Mouse (Mus musculus) forebrain, embryonic 12.5 days (tissue): ENCODE results near the gene Kpna6. TPM values are rescaled to one million over a fixed set of nuclear protein-coding genes. Genes with fewer than 3 reads are reported as not detected.
"Not testable (repeated sequence)": the region's sequence is repeated elsewhere in the genome, so short reads cannot be mapped to it uniquely, and the experiment has no call there.

ENCODE experiments used
- ATAC-seq: fragments of 200-750 bp; cut with Nextera tagmentation; 2 replicates; pipeline ENCODE4 v1.8.0; 2017; ENCODE audit warnings: moderate TSS enrichment; ENCODE audit not compliant: low FRiP score
- H3K27ac ChIP-seq: fragments of 300-500 bp; sonication (generic); 2 replicates; pipeline ENCODE4 v1.5.1; 2016; ENCODE audit warnings: mild to moderate bottlenecking
- H3K27me3 ChIP-seq: fragments of 300-500 bp; sonication (generic); 2 replicates; pipeline ENCODE4 v1.6.1; 2016; ENCODE audit warnings: mild to moderate bottlenecking
- H3K36me3 ChIP-seq: fragments of 300-500 bp; sonication (generic); replicated peaks from 2 replicates; pipeline ENCODE4 v1.6.1; 2016; ENCODE audit warnings: mild to moderate bottlenecking
- H3K4me1 ChIP-seq: fragments of 300-500 bp; sonication (generic); 2 replicates; pipeline ENCODE4 v1.6.1; 2016
- H3K4me2 ChIP-seq: fragments of 300-500 bp; sonication (generic); 2 replicates; pipeline ENCODE4 v1.6.1; 2016; ENCODE audit warnings: mild to moderate bottlenecking, moderate library complexity
- H3K4me3 ChIP-seq: fragments of 300-500 bp; sonication (generic); replicated peaks from 2 replicates; pipeline ENCODE4 v1.5.1; 2016; ENCODE audit warnings: mild to moderate bottlenecking
- H3K9ac ChIP-seq: fragments of 300-500 bp; sonication (generic); 2 replicates; pipeline ENCODE4 v1.6.1; 2016; ENCODE audit warnings: mild to moderate bottlenecking
- H3K9me3 ChIP-seq: fragments of 300-500 bp; sonication (generic); 2 replicates; pipeline ENCODE4 v1.6.1; 2016
- WGBS: fragments of 180-500 bp; shearing (Covaris S2); methylation state at CpG from one replicate; pipeline ENCODE4 v1.1.7; 2016; 5-methylcytosine and 5-hydroxymethylcytosine counted together
- polyA plus RNA-seq: library from polyadenylated mRNA; unstranded; fragments of >200 nt; fragmentation: Nextera tagmentation; extraction: Ambion mirVana; gene quantifications from 2 replicates; pipeline ENCODE4 v1.2.1, GENCODE M21; 2016

The Kpna6 gene
- 13.6 and 14.9 TPM in 2 replicates for polyA plus RNA-seq

GRCm38 (mm10) chr4:129672083-129672877 is at the start of gene Kpna6:
TSS of gene Kpna6 (minus strand) at chr4:129672767.
- H3K27ac ChIP-seq: peak within 1 kb of the TSS; percentile 95
- peak within 1 kb of the TSS; percentile 88 for H3K4me2 ChIP-seq
- no peaks in the 10 kb centered on the region for H3K9me3 ChIP-seq
- peak; percentile 91 for ATAC-seq
- H3K27me3 ChIP-seq: no peaks in the 10 kb centered on the region
- peaks cover 28% of the 10 kb centered on the region for H3K36me3 ChIP-seq
- H3K4me3 ChIP-seq: peak within 1 kb of the TSS; percentile 100
- H3K4me1 ChIP-seq: peaks cover 15% of the 10 kb centered on the region
- peak within 1 kb of the TSS; percentile 96 for H3K9ac ChIP-seq
- under 1% methylated on average over 57 of the region's 65 CpGs for WGBS

GRCm38 (mm10) chr4:129716310-129716709 is 43.7 kb upstream of the Kpna6 start:
- Histone ChIP-seq H3K4me2 (no peak overlapping the region), H3K36me3 (peaks cover 83% of the 10 kb centered on the region), H3K9ac (no peak overlapping the region), H3K27me3 (no peaks in the 10 kb centered on the region), H3K9me3 (no peaks in the 10 kb centered on the region), H3K4me3 (no peak overlapping the region), H3K27ac (no peak overlapping the region), H3K4me1 (no peaks in the 10 kb centered on the region)
- ATAC-seq: no peak
- 96% methylated on average over 9 of the region's 9 CpGs for WGBS

DNA sequence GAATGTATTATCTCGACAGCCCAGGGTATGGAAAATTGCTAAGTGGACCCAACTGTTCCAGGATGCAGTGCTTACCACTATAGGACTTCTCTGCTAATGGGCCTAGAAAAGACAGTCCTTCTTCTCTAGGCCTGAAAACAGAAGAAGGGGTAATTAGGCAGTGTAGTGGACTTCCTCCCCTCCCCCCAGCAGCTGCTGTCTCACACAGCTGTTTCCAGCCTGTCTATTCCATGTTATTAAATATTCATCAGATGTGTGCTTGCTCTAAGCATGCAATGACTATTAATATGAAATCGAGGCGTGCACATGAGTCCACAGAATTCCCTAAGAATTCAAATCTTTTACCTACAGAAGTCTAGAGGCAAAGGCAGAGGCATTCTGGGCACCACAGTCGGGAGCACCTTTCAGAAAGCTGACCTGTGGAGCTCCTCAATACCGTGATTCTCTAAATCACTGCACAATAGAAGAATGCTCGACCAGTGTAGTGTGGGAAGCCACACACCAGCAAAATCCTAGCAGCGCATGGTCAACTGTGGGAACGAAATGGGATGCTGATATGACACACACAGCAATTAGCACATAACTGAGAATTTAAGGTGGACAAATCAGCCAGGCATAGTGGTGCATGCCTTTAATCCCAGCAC is 37.0 kb upstream of the Kpna6 start:
- Histone ChIP-seq H3K36me3 (peaks cover 92% of the 10 kb centered on the region), H3K4me2 (no peak overlapping the region)
- ATAC-seq: peak; percentile 77

GRCm38 (mm10) chr4:129706750-129707149 is 34.2 kb upstream of the Kpna6 start:
- ATAC-seq: no peak
- Histone ChIP-seq H3K4me3 (no peak overlapping the region), H3K9me3 (no peaks in the 10 kb centered on the region), H3K9ac (no peak overlapping the region), H3K4me1 (peaks cover 43% of the 10 kb centered on the region), H3K36me3 (peaks cover 86% of the 10 kb centered on the region), H3K4me2 (no peak overlapping the region), H3K27me3 (no peaks in the 10 kb centered on the region), H3K27ac (0 out of 2 replicates have a peak overlapping the region, but pooled peaks have one; percentile 54)
- WGBS: 58% methylated on average over 3 of the region's 3 CpGs

More for the DNA sequence above, 37.0 kb upstream of the Kpna6 start:
- peaks cover 19% of the 10 kb centered on the region for H3K4me1 ChIP-seq
- no peaks in the 10 kb centered on the region for H3K27me3 ChIP-seq
- 68% methylated on average over 8 of the region's 8 CpGs for WGBS
- H3K9ac ChIP-seq: no peak overlapping the region
- no peak overlapping the region for H3K4me3 ChIP-seq
- H3K9me3 ChIP-seq: no peaks in the 10 kb centered on the region
- peak overlapping the region; percentile 84 for H3K27ac ChIP-seq

DNA sequence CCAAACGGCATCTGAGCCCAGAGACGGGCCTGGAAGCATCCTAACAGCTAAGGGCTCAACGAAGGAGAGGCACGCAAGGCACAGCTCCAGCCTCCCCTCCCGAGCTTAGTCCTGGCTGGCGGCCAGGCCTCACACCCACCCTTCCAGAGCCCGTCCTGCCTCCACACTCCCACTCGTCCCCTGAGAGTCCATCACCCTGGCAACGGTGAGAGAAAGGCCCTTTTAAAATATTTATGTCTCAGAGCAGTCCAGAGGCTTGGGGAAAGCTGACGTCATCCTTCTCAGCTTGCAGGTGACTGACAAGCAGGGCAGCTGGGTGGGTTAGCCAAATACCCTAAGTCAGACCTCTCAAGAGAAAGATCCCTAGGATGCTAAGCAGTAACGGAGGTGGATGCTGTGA is 29.9 kb upstream of the Kpna6 start:
- H3K4me3 ChIP-seq: no peak overlapping the region
- ATAC-seq: peak; percentile 88
- no peaks in the 10 kb centered on the region for H3K9me3 ChIP-seq
- H3K27me3 ChIP-seq: no peaks in the 10 kb centered on the region
- peaks cover 26% of the 10 kb centered on the region for H3K4me1 ChIP-seq
- WGBS: 8% methylated on average over 11 of the region's 11 CpGs
- H3K9ac ChIP-seq: 0 out of 2 replicates have a peak overlapping the region, but pooled peaks have one; percentile 13
- H3K4me2 ChIP-seq: peak overlapping the region; percentile 19; the same call in 1 of the 2 replicates
- H3K36me3 ChIP-seq: peaks cover 43% of the 10 kb centered on the region
- H3K27ac ChIP-seq: peak overlapping the region; percentile 91

DNA sequence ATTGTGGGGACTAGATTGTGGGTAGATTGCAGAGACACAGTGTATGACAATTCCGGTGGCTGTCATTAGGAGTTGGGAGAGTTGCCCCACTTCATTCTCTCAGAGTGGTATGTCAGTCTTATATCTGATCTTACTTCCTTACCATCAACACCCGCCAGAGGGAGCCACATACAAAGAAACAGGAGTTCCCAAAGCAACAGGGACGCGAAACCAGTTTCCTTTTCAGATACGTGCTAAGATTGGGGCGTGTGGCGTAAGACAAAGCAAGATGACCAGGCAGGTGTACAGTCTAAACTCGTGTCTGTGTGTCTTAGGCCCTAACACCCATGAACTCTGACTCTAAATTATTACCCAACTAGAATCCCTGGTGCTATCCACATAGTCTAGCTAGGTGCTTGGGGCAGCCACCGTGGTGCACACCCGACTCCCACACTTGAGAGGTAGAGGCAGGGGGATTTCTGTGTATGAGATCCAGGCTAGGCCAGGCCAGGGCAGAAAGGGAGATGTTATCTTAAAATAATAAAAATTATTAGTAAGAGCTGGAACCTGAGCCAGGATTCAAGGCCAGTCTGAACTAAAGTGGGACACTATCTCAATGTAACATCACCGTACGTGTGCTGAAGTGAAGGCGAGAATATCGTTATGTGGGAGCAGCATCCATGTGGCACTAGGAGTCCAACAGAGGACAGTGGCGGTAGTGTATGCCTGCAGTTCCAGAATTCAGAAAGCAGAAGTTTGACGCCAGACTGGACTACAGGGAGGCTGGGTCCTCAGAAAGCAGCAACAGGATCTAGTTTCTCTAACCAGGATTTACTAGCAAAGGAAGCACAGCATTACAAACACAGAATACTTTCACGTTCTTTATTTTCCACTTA is 29.2 kb upstream of the Kpna6 start:
- H3K27me3 ChIP-seq: no peaks in the 10 kb centered on the region
- whole genome bisulfite sequencing: 54% methylated on average over 17 of the region's 17 CpGs
- peak; percentile 37 for ATAC-seq
- no peaks in the 10 kb centered on the region for H3K9me3 ChIP-seq
- no peak overlapping the region for H3K4me3 ChIP-seq
- peaks cover 33% of the 10 kb centered on the region for H3K4me1 ChIP-seq
- peak overlapping the region; percentile 19; the same call in 1 of the 2 replicates for H3K4me2 ChIP-seq
- peak overlapping the region; percentile 91 for H3K27ac ChIP-seq
- 0 out of 2 replicates have a peak overlapping the region, but pooled peaks have one; percentile 13 for H3K9ac ChIP-seq
- peaks cover 41% of the 10 kb centered on the region for H3K36me3 ChIP-seq

DNA sequence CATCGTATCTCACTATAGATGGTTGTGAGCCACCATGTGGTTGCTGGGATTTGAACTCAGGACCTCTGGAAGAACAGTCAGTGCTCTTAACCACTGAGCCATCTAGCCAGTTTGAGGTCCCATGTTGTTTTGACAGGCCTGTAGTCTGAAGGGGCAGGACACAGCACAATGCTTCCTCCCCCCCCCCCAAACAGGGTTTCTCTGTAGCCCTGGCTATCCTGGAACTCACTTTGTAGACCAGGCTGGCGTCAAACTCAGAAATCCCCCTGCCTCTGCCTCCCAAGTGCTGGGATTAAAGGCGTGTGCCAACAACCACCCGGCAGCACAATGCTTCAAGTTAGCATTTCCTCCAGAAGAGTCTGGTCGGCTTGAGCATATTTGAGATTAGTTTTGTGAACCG is 28.1 kb upstream of the Kpna6 start:
- H3K9ac ChIP-seq, H3K27me3 ChIP-seq, H3K9me3 ChIP-seq, H3K4me3 ChIP-seq, H3K4me2 ChIP-seq, ATAC-seq: not testable (repeated sequence)
- Histone ChIP-seq H3K27ac (0 out of 2 replicates have a peak overlapping the region, but pooled peaks have one; percentile 42), H3K36me3 (peaks cover 30% of the 10 kb centered on the region), H3K4me1 (peaks cover 37% of the 10 kb centered on the region)
- 93% methylated on average over 6 of the region's 6 CpGs for WGBS

DNA sequence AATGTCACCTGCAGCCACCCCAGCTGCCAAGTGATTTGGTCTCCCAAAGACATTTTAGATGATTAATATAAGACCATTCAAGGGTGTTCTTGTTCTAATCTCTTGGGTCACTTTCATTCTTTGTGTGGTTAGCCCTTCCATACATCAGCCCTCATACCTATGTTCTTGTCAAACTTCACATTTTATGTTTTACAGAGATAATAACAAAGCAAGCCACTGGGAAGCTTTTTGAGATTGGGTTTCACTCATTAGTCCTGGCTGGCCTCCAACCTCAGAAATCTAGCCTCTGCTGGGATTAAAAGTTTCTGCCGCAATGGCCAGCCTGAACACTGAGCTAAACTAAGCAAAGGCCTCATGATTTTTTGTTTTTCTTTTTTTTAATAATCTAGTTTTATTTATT is 27.6 kb upstream of the Kpna6 start:
- Histone ChIP-seq H3K4me1 (peaks cover 41% of the 10 kb centered on the region), H3K36me3 (peaks cover 25% of the 10 kb centered on the region), H3K27ac (no peak overlapping the region), H3K27me3 (no peaks in the 10 kb centered on the region), H3K9me3 (no peaks in the 10 kb centered on the region), H3K9ac (no peak overlapping the region), H3K4me3 (no peak overlapping the region), H3K4me2 (no peak overlapping the region)
- 87% methylated on average over 1 of the region's 1 CpGs for WGBS
- ATAC-seq: no peak

DNA sequence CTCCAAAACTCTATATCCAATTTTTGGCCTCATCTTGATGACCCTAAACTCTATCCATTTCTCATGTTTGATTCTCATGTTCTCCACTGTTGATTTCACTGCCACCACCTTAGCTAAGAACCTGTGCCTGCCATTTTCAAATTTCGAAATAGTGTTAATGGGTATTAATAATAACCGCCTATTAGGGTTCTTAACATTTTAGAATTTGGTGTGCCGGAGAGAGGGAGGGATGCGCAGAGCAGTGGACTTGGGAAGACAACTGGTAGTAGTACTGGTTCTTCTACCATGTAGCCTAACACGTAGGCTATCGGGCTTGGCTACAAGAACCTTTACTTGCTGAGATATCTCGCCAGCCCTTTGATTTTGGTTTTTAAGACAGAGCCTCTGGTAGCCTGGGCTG is 24.6 kb upstream of the Kpna6 start:
- Histone ChIP-seq H3K27me3 (no peaks in the 10 kb centered on the region), H3K4me3 (peak overlapping the region; percentile 72), H3K4me1 (peaks cover 27% of the 10 kb centered on the region), H3K27ac (peak overlapping the region; percentile 98), H3K36me3 (peaks cover 21% of the 10 kb centered on the region), H3K9ac (peak overlapping the region; percentile 73), H3K9me3 (no peaks in the 10 kb centered on the region), H3K4me2 (peak overlapping the region; percentile 72)
- WGBS: 85% methylated on average over 7 of the region's 7 CpGs
- ATAC-seq: no peak

DNA sequence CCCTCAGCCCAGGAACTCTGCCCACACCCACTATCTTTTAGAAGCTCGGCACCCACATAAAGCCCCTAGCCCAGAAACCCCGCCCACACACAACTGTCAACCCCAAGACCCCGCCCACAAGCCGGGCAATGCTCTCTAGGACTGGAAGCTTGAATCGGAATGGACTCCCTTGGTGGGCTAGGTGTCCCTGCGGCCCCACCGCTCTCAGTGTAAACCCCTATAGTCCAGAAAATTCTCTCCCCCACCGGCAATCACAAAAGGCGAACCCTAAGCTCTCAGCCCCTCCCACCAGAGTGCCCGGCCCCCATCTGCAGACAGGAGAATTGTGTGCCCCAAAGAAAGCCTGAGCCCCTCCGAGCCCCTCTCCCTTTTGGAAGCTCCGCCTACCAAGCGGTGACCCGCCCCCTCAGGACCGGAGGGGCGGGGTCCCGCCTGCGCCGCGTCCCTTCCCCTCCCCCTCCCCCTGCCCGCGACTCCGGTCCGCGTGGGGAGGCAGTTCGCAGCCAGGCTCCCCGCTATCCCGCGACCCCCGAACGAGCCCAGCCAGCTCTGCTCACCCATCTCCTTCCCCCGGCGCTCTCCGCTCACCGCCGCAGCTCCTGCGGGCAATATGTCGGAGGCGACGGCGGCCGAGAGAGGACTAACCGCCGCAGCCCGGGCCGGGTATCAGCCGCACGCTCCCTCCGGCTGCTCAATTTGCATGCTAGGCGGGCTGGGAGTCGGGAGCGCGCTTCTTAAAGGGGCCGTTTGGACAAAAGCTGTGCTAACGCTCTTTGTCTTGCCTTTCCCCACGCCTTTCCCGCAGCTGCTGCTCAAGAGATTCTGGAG is 23.8 kb upstream of the Kpna6 start, which contains the start of gene Tmem39b:
Gene Tmem39b, minus strand, starts transcription at position 681 of the 828 bp plus-strand sequence.
- WGBS: 1% methylated on average over 56 of the region's 57 CpGs
- H3K36me3 ChIP-seq: peaks cover 29% of the 10 kb centered on the region
- H3K9me3 ChIP-seq: no peaks in the 10 kb centered on the region
- peak; percentile 88 for ATAC-seq
- peak within 1 kb of the TSS; percentile 72 for H3K4me3 ChIP-seq
- peak within 1 kb of the TSS; percentile 73 for H3K9ac ChIP-seq
- H3K4me2 ChIP-seq: peak within 1 kb of the TSS; percentile 72
- H3K27ac ChIP-seq: peak within 1 kb of the TSS; percentile 98
- no peaks in the 10 kb centered on the region for H3K27me3 ChIP-seq
- peaks cover 21% of the 10 kb centered on the region for H3K4me1 ChIP-seq

DNA sequence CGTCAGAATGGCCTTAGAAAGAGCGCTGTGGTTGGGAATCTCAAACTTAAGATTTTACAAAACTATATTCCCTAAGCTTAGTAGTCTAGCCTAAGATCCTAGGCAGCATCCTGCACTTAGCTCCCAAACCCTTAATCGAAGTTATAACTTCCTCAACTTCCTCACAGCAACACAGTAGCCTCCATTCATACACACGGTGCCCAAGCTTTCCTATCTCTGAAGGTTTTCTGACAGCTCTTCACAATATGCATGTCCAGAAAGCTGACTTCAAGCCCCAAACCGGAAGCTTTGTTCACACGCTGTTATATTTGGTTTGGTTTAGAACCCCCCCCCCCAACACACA is 23.2 kb upstream of the Kpna6 start:
- Histone ChIP-seq H3K27ac (peak overlapping the region; percentile 98), H3K4me1 (peaks cover 21% of the 10 kb centered on the region), H3K27me3 (no peaks in the 10 kb centered on the region), H3K4me3 (peak overlapping the region; percentile 72), H3K4me2 (peak overlapping the region; percentile 72), H3K9ac (peak overlapping the region; percentile 73), H3K9me3 (no peaks in the 10 kb centered on the region), H3K36me3 (peaks cover 35% of the 10 kb centered on the region)
- peak; percentile 12 for ATAC-seq
- 30% methylated on average over 6 of the region's 6 CpGs for WGBS
